Mouse (Mus musculus): ENCODE data around the gene H2al1b. TPM values are rescaled to one million over a fixed set of nuclear protein-coding genes. Genes with fewer than 3 reads are reported as not detected.
"Not testable (repeated sequence)": the region's sequence is repeated elsewhere in the genome, so short reads cannot be mapped to it uniquely, and the experiment has no call there.

H2al1b gene
- not detected in 2 replicates for polyA plus RNA-seq (2012; ENCODE audit: insufficient read depth, low replicate concordance)

DNA sequence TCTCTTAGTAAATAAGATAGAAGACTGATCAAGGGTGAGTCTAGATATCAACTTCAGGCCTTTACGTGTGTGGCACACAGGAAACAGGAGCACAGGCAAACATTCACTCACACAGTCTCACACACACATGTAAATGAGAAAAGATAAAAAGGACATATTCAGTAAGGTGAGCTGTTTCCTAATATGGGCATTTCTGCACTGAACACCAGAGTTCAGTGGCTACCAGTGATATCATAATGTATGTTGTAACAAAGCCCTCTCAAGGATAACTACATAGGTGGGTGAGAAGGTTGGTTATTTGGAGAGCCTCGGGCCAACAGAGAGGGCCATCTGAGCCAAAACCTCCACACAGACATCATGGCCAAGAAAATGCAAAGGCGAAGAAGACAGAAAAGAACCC is at the start of gene H2al1b:
TSS of gene H2al1b (plus strand) at position 301 of the 400 bp plus-strand sequence.
- H3K36me3 ChIP-seq (replicated peaks; ENCODE audit: low read length); H3K4me3 ChIP-seq (replicated peaks); H3K9me3 ChIP-seq; H3K27me3 ChIP-seq (replicated peaks); H3K4me1 ChIP-seq: not testable (repeated sequence)

DNA sequence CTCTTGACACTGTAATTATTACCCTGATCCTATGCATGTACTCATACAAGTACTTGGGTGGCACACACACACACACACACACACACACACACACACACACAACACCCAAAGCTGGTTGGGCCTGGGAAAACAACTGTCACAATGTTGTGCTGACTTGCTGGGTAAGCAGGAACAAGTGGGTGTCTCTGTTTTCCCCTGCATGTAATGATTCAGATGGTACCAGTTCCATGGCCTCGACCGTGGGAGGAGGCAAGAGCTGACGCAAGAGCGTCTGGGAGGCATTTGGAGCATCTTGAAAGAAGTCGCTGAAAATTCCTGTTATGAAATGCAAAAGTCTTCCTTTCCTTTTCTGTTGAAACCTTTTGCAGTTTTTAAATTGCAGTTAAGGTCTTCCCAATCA is 48.2 kb upstream of the H2al1b start:
- Histone ChIP-seq H3K27me3 (replicated peaks) (peaks cover 47% of the 10 kb centered on the region), H3K9me3 (no peaks in the 10 kb centered on the region), H3K4me3 (replicated peaks) (no peak overlapping the region), H3K4me1 (peaks cover 4% of the 10 kb centered on the region; the same call in 1 of the 2 replicates), H3K36me3 (replicated peaks; ENCODE audit: low read length) (no peaks in the 10 kb centered on the region)
- TF ChIP-seq GATA1 (IDR thresholded peaks at IDR 0.05; ENCODE audit: borderline replicate concordance, low read length) (no peak), FLI1 (IDR thresholded peaks at IDR 0.05; ENCODE audit: low read length) (no peak)

DNA sequence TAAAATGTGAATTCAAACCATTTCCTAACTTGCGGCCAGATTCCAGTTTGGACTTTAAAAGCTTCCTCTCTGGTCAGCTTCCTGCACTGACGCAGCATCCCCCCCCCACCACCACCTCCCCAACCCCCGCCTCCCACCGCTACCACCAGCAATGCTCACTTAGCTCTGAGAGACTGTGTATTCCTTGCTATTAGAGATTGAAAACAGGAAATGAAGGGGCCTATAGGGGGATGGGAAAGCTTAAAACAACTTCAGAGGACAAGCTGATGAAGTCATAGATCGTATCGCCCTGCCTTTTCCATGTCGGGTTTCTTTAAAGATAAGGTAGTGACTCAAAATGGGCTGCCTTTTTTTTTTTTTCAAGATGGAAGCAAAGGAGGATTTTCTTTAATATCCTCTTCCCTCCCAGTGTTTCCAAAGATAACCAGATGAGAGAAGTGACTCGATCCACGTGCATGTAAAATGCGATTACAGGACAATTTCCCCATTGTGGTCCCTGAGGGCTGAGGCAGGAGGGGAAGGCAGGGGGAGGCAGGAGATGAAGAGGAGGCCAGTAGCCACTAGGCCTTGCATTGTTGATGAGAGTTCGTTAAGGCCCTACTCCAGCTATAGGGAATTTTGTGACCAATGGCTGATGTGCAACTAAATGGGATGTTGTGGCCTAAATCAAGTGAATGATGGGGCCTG is 47.6 kb upstream of the H2al1b start:
- Histone ChIP-seq H3K27me3 (replicated peaks) (peaks cover 46% of the 10 kb centered on the region), H3K4me1 (peaks cover 4% of the 10 kb centered on the region; the same call in 1 of the 2 replicates), H3K4me3 (replicated peaks) (no peak overlapping the region), H3K36me3 (replicated peaks; ENCODE audit: low read length) (no peaks in the 10 kb centered on the region), H3K9me3 (no peaks in the 10 kb centered on the region)
- no peak for TF ChIP-seq FLI1 (IDR thresholded peaks at IDR 0.05; ENCODE audit: low read length)
- TF ChIP-seq GATA1 (IDR thresholded peaks at IDR 0.05; ENCODE audit: borderline replicate concordance, low read length), result no peak

DNA sequence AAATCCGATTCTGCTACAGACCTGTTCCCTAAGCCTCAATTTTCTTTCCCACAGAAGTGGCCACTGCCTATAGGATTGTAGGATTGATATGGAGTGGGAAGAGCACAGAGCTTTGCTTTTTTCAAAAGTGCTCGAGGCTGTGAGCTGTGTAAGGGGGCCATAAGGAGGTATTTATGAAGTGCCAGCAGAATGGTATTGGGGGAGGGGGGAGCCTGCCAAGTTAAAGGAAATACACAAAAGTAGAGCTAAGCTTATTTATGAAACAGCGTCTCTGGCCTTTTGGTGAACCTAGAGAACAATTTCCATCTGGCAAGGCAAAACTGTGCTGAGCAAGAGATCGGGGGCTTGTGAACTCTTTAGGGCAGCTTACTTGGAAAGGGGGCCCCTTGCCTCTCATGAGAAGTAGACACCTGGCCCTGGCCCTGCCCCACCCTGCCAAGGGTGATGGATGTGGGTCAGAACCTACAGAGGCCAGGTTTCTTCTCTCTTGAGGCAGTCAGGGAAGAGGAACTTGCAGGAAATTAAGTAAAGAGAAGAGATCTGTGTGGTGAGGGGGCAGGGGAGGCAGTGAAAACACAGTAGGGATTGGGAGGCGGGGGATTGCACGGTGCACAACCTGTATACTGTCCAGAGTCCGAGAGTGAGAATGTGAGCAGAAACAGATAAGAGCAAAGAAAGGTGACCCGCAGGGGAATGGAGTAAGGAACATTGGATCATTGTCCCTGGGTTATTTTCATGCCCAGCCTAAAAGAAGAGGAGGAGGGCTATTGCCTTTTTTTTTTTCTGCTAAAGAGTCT is 46.5 kb upstream of the H2al1b start:
- Histone ChIP-seq H3K4me3 (replicated peaks) (no peak overlapping the region), H3K9me3 (no peaks in the 10 kb centered on the region), H3K27me3 (replicated peaks) (peaks cover 49% of the 10 kb centered on the region), H3K4me1 (peaks cover 4% of the 10 kb centered on the region; the same call in 1 of the 2 replicates), H3K36me3 (replicated peaks; ENCODE audit: low read length) (no peaks in the 10 kb centered on the region)
- TF ChIP-seq FLI1 (IDR thresholded peaks at IDR 0.05; ENCODE audit: low read length), result no peak

DNA sequence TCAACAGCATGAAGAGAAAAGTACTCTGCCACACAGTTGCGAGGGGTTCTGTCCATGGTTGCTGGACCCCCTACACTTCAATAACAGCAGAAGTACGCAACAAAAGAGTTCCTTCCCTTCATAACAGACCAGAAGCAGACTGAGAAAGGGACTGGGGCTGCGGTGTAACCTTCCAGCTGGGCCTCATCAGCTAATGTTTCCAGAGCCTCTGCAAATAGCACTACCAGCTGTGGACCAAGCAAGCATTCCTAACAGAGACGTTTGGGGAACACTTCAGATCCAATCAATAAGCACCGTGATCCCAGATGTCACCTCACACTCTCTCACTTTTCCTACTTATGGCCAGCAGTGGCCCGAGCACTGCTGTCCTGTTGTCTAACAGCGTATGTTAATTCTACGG is 37.3 kb upstream of the H2al1b start:
- TF ChIP-seq FLI1 (IDR thresholded peaks at IDR 0.05; ENCODE audit: low read length) (no peak), GATA1 (IDR thresholded peaks at IDR 0.05; ENCODE audit: borderline replicate concordance, low read length) (no peak)
- Histone ChIP-seq H3K27me3 (replicated peaks) (peaks cover 38% of the 10 kb centered on the region), H3K36me3 (replicated peaks; ENCODE audit: low read length) (no peaks in the 10 kb centered on the region), H3K4me1 (no peaks in the 10 kb centered on the region), H3K9me3 (no peaks in the 10 kb centered on the region), H3K4me3 (replicated peaks) (no peak overlapping the region)

DNA sequence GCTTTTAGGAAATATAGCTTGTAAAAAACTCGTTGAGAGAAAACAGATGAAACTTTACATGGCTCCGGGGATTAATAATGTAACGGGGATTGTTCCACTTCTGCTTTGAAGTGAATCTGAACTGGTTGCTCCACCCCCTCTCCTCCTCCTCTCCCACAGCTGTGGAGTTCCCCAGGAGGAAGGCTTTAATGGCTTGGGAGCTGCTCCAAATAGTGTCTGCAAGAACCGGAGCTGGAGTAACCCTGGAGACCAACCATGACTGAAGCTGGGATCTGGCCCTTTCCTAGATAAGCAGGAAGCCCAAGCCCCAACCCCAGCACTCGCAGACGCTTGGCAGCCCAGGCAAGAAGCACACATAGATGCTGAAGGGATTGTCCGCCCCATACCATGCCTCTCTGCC is 34.4 kb upstream of the H2al1b start:
- Histone ChIP-seq H3K27me3 (replicated peaks) (peaks cover 42% of the 10 kb centered on the region), H3K36me3 (replicated peaks; ENCODE audit: low read length) (no peaks in the 10 kb centered on the region), H3K4me1 (no peaks in the 10 kb centered on the region), H3K9me3 (no peaks in the 10 kb centered on the region), H3K4me3 (replicated peaks) (no peak overlapping the region)
- TF ChIP-seq GATA1 (IDR thresholded peaks at IDR 0.05; ENCODE audit: borderline replicate concordance, low read length), result no peak
- TF ChIP-seq FLI1 (IDR thresholded peaks at IDR 0.05; ENCODE audit: low read length), result no peak

DNA sequence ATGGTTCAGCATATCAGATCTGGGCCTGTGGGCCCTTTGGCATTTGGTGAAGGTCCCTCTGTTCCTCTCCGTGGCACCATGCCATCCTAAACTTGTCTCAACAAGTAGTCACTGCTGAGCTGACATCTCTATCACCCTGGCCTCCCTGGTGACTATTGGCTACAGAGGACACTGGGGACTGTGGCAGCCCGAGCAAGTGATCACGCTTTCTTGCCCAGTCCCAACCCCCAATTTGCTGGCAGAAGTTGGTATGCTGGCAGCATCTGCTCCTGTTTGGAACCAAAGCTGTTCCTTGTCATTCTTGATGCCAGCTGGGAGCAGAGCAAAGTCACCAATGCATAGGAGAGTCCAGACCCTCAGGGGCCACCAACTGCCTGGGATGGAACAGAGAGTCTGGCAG is 33.2 kb upstream of the H2al1b start:
- H3K9me3 ChIP-seq, result no peaks in the 10 kb centered on the region
- H3K36me3 ChIP-seq (replicated peaks; ENCODE audit: low read length), result no peaks in the 10 kb centered on the region
- no peaks in the 10 kb centered on the region for H3K4me1 ChIP-seq
- H3K27me3 ChIP-seq (replicated peaks), result peaks cover 42% of the 10 kb centered on the region
- no peak overlapping the region for H3K4me3 ChIP-seq (replicated peaks)
- no peak for TF ChIP-seq FLI1 (IDR thresholded peaks at IDR 0.05; ENCODE audit: low read length)
- no peak for TF ChIP-seq GATA1 (IDR thresholded peaks at IDR 0.05; ENCODE audit: borderline replicate concordance, low read length)

DNA sequence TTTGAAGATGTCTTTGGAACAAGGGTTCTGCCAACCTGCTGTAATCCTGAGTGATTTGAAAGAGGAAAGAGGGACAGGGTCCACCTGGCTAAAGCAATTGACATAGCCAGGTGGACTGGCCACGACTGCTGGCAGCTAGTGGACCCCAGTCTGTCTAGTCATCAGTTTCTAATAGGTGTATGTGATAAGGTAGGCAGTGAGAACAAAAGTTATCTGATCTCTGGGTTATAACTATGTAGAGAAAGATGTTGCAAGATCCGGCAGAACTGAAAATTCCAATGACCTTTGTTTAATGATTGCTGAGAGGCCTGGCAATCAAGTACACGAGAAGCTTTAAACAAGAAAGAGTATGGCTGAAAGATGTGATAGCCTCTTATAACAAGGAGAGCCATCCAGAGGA is 29.0 kb upstream of the H2al1b start:
- no peaks in the 10 kb centered on the region for H3K9me3 ChIP-seq
- H3K36me3 ChIP-seq (replicated peaks; ENCODE audit: low read length), result no peaks in the 10 kb centered on the region
- no peak overlapping the region for H3K4me3 ChIP-seq (replicated peaks)
- TF ChIP-seq FLI1 (IDR thresholded peaks at IDR 0.05; ENCODE audit: low read length) (no peak), GATA1 (IDR thresholded peaks at IDR 0.05; ENCODE audit: borderline replicate concordance, low read length) (no peak)
- no peaks in the 10 kb centered on the region for H3K4me1 ChIP-seq
- H3K27me3 ChIP-seq (replicated peaks), result peaks cover 36% of the 10 kb centered on the region

DNA sequence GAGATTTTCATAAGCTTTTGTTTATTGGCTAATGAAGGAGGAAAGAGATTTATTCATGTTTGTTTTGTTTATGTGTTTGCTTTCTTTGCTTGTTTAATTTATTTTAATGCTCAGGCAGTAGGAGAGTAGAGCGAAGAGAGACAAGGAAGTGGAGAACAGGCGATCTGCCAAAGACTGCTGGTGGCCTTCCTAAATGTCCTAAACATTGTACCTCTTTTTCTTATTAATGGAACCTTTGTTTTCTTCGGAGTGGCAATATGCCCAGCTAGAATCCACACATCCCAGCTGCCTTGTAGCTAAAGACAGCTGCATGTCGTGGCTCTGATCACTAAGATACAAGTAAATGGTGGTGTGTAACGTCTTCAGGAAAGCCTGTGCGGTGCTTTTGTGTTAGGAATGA is 25.1 kb upstream of the H2al1b start:
- H3K4me1 ChIP-seq, result no peaks in the 10 kb centered on the region
- peaks cover 19% of the 10 kb centered on the region for H3K27me3 ChIP-seq (replicated peaks)
- TF ChIP-seq GATA1 (IDR thresholded peaks at IDR 0.05; ENCODE audit: borderline replicate concordance, low read length) (no peak), FLI1 (IDR thresholded peaks at IDR 0.05; ENCODE audit: low read length) (no peak)
- no peaks in the 10 kb centered on the region for H3K36me3 ChIP-seq (replicated peaks; ENCODE audit: low read length)
- no peaks in the 10 kb centered on the region for H3K9me3 ChIP-seq
- H3K4me3 ChIP-seq (replicated peaks), result no peak overlapping the region

DNA sequence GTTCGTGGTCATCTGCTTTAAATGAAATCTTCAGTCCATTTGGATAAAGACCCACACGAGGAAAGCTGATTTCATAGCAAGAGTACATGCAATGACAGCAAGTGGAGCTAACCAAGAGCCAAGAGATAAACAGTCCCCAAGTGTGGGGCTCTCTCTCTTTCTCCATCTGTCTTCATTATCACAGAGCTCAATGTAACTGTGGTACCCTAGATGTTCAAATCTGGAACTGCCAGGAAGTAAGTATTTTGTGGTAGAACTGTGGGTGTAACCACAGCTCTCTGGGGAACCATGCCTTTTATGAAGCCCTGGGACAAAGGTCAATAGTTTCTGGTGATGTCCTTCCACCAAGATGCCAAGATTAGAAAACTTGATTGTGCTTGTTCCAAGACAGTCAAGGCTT is 21.5 kb upstream of the H2al1b start:
- Histone ChIP-seq H3K4me1 (no peaks in the 10 kb centered on the region), H3K9me3 (peaks cover 20% of the 10 kb centered on the region), H3K27me3 (replicated peaks) (peaks cover 16% of the 10 kb centered on the region), H3K36me3 (replicated peaks; ENCODE audit: low read length) (no peaks in the 10 kb centered on the region), H3K4me3 (replicated peaks) (no peak overlapping the region)
- TF ChIP-seq GATA1 (IDR thresholded peaks at IDR 0.05; ENCODE audit: borderline replicate concordance, low read length), result no peak
- TF ChIP-seq FLI1 (IDR thresholded peaks at IDR 0.05; ENCODE audit: low read length), result no peak
